Mouse (Mus musculus): ENCODE measurements around the gene Trim66. TPM values are rescaled to one million over a fixed set of nuclear protein-coding genes. Genes with fewer than 3 reads are reported as not detected.

Gene Trim66
- polyA plus RNA-seq, 1 experiment = 0.55 TPM

DNA sequence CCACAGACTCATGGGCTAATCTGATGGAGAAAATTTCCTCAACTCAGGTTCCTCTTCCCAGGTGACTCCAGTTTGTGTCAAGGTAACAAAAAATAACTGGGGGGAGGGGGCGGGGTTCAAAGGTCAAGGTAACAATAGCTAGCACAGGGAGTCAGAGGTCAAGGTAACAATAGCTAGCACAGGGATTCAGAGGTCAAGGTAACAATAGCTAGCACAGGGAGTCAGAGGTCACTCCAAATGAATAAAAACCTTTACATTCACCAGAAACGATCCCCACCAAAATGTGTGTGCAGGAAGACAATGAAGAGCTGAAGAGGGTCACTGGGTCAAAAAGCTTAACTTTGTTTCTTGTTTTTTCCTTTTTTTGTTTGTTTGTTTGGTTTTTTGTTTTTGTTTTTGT lies 59.9 kb downstream of the Trim66 start:
- no peak overlapping the region for H3K4me3 ChIP-seq
- no peak overlapping the region for H3ac ChIP-seq (ENCODE audit: control insufficient read depth, insufficient read length)
- H3K79me2 ChIP-seq (ENCODE audit: control insufficient read depth, insufficient read depth) = no peaks in the 10 kb centered on the region
- TF ChIP-seq MYOG (IDR thresholded peaks at IDR 0.05; ENCODE audit: control insufficient read depth in 1 of 3, insufficient read depth in 1 of 3, insufficient read length in 2 of 3, low read depth in 2 of 3) (no peak), POLR2AphosphoS2 (IDR thresholded peaks at IDR 0.05; ENCODE audit: insufficient read length, low read depth) (no peak), E2F4 (IDR thresholded peaks at IDR 0.05; ENCODE audit: insufficient read depth) (no peak), MYOD1 (IDR thresholded peaks at IDR 0.05; ENCODE audit: control insufficient read depth in 1 of 3, insufficient read length in 2 of 3, low read depth in 2 of 3) (no peak), TCF12 (IDR thresholded peaks at IDR 0.05; ENCODE audit: insufficient read depth, poor library complexity, severe bottlenecking) (no peak), CEBPB (IDR thresholded peaks at IDR 0.05; ENCODE audit: insufficient read depth, poor library complexity, severe bottlenecking) (no peak), MAX (IDR thresholded peaks at IDR 0.05; ENCODE audit: low read depth) (no peak), USF1 (IDR thresholded peaks at IDR 0.05; ENCODE audit: low read depth) (no peak)
- no peak overlapping the region for H3K4me2 ChIP-seq (ENCODE audit: low read depth)
- H3K27me3 ChIP-seq (ENCODE audit: control insufficient read depth, insufficient read depth, insufficient read length) = no peaks in the 10 kb centered on the region
- H3K36me3 ChIP-seq (ENCODE audit: control insufficient read depth, insufficient read depth) = no peaks in the 10 kb centered on the region

DNA sequence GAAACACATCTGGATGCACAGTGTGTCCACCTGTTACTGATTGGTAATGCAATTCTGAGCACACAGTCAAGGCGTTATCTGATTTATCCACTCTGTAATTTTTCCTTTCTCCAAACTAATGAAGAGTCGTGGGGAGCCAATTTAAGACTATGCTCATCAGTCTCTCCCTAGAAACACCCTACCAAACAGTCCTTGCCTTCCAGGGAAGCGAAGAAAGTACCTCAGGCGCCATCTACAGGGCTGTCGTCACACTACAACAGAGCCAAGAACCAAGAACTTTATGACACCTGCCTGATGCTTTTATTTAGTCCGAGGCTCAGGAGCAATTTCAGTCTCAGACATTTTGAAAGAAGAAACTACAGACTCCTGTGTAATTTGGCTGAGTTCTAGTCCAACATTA lies 62.9 kb downstream of the Trim66 start:
- Histone ChIP-seq H3ac (ENCODE audit: control insufficient read depth, insufficient read length) (no peak overlapping the region), H3K79me2 (ENCODE audit: control insufficient read depth, insufficient read depth) (no peaks in the 10 kb centered on the region), H3K4me2 (ENCODE audit: low read depth) (no peak overlapping the region), H3K4me3 (no peak overlapping the region), H3K36me3 (ENCODE audit: control insufficient read depth, insufficient read depth) (no peaks in the 10 kb centered on the region), H3K27me3 (ENCODE audit: control insufficient read depth, insufficient read depth, insufficient read length) (no peaks in the 10 kb centered on the region)
- TF ChIP-seq MYOD1 (IDR thresholded peaks at IDR 0.05; ENCODE audit: control insufficient read depth in 1 of 3, insufficient read length in 2 of 3, low read depth in 2 of 3) (no peak), REST (IDR thresholded peaks at IDR 0.05; ENCODE audit: insufficient read depth, insufficient read length) (no peak), E2F4 (IDR thresholded peaks at IDR 0.05; ENCODE audit: insufficient read depth) (no peak), POLR2A (IDR thresholded peaks at IDR 0.05; ENCODE audit: insufficient read length, low read depth) (no peak), CEBPB (IDR thresholded peaks at IDR 0.05; ENCODE audit: insufficient read depth, poor library complexity, severe bottlenecking) (no peak), MAX (IDR thresholded peaks at IDR 0.05; ENCODE audit: low read depth) (no peak), USF1 (IDR thresholded peaks at IDR 0.05; ENCODE audit: low read depth) (no peak), TCF3 (IDR thresholded peaks at IDR 0.05; ENCODE audit: insufficient read length, low read depth) (no peak), TCF12 (IDR thresholded peaks at IDR 0.05; ENCODE audit: insufficient read depth, poor library complexity, severe bottlenecking) (no peak), MYOG (IDR thresholded peaks at IDR 0.05; ENCODE audit: control insufficient read depth in 1 of 3, insufficient read depth in 1 of 3, insufficient read length in 2 of 3, low read depth in 2 of 3) (no peak), SRF (IDR thresholded peaks at IDR 0.05; ENCODE audit: control insufficient read depth, insufficient read length, low read depth) (no peak), POLR2AphosphoS2 (IDR thresholded peaks at IDR 0.05; ENCODE audit: insufficient read length, low read depth) (no peak)

DNA sequence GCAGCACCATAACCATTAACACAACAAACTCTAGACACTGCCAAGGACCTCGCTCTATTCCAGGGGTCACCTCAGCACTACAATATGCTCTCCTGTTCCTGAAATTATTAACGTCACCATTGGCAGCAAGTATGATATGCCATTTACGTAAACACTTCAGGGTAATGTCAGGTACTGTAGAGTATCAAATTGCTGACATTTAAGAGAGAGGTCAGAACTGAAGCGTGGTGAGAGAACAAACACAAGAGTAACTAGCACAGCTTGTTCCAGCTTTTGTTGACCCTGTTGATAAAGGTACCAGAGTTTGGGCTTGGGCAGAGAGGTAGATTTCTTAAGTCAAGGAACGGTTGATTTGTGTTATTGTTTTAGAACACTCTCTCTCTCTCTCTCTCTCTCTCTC lies 65.2 kb downstream of the Trim66 start:
- no peaks in the 10 kb centered on the region for H3K79me2 ChIP-seq (ENCODE audit: control insufficient read depth, insufficient read depth)
- TF ChIP-seq TCF12 (IDR thresholded peaks at IDR 0.05; ENCODE audit: insufficient read depth, poor library complexity, severe bottlenecking) (no peak), CEBPB (IDR thresholded peaks at IDR 0.05; ENCODE audit: insufficient read depth, poor library complexity, severe bottlenecking) (no peak)
- H3K27me3 ChIP-seq (ENCODE audit: control insufficient read depth, insufficient read depth, insufficient read length) = no peaks in the 10 kb centered on the region
- H3ac ChIP-seq (ENCODE audit: control insufficient read depth, insufficient read length) = no peak overlapping the region
- H3K36me3 ChIP-seq (ENCODE audit: control insufficient read depth, insufficient read depth) = no peaks in the 10 kb centered on the region
- no peak overlapping the region for H3K4me3 ChIP-seq
- no peak overlapping the region for H3K4me2 ChIP-seq (ENCODE audit: low read depth)

DNA sequence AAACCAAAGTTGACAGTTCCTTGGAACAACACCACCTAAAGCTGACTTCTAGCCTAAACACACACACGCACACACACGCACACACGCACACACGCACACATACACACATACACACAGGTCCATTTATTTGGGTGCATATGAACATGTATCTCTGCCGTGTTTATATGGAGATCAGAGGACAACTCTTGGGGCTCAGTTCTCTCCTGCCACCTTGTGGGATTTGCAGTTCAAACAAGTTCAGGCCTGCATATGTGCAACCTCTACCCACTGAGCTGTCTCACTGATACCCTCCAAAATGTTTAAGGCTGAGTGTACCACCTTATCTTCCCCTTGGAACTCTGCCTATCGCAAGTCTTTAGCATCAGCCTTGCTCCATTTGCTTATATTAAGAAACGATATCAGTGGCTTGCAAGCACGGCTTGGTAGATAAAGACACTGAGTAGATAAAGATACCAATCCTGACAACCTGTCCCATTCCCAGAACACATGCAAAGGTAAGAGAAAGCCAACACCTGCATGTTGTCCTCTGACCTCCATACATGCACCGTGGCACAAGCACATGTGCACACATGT lies 67.2 kb downstream of the Trim66 start:
- Histone ChIP-seq H3K27me3 (ENCODE audit: control insufficient read depth, insufficient read depth, insufficient read length) (no peaks in the 10 kb centered on the region), H3K4me3 (no peak overlapping the region), H3K36me3 (ENCODE audit: control insufficient read depth, insufficient read depth) (no peaks in the 10 kb centered on the region), H3K4me2 (ENCODE audit: low read depth) (no peak overlapping the region), H3K79me2 (ENCODE audit: control insufficient read depth, insufficient read depth) (no peaks in the 10 kb centered on the region), H3ac (ENCODE audit: control insufficient read depth, insufficient read length) (no peak overlapping the region)
- TF ChIP-seq MAX (IDR thresholded peaks at IDR 0.05; ENCODE audit: low read depth) (no peak), E2F4 (IDR thresholded peaks at IDR 0.05; ENCODE audit: insufficient read depth) (no peak), SRF (IDR thresholded peaks at IDR 0.05; ENCODE audit: control insufficient read depth, insufficient read length, low read depth) (no peak), TCF3 (IDR thresholded peaks at IDR 0.05; ENCODE audit: insufficient read length, low read depth) (no peak), REST (IDR thresholded peaks at IDR 0.05; ENCODE audit: insufficient read depth, insufficient read length) (no peak), CEBPB (IDR thresholded peaks at IDR 0.05; ENCODE audit: insufficient read depth, poor library complexity, severe bottlenecking) (no peak), USF1 (IDR thresholded peaks at IDR 0.05; ENCODE audit: low read depth) (no peak), MYOD1 (IDR thresholded peaks at IDR 0.05; ENCODE audit: control insufficient read depth in 1 of 3, insufficient read length in 2 of 3, low read depth in 2 of 3) (no peak), MYOG (IDR thresholded peaks at IDR 0.05; ENCODE audit: control insufficient read depth in 1 of 3, insufficient read depth in 1 of 3, insufficient read length in 2 of 3, low read depth in 2 of 3) (no peak), POLR2A (IDR thresholded peaks at IDR 0.05; ENCODE audit: insufficient read length, low read depth) (no peak), TCF12 (IDR thresholded peaks at IDR 0.05; ENCODE audit: insufficient read depth, poor library complexity, severe bottlenecking) (no peak), POLR2AphosphoS2 (IDR thresholded peaks at IDR 0.05; ENCODE audit: insufficient read length, low read depth) (no peak)

Data from myocyte (in vitro differentiated cells).